Mouse (Mus musculus) hematopoietic stem cell, adult 5-6 weeks (primary cell): ENCODE data around the gene Lims1. TPM values are rescaled to one million over a fixed set of nuclear protein-coding genes. Genes with fewer than 3 reads are reported as not detected.
A peak's percentile ranks its signal among the peaks of the same experiment; 100 is the strongest.

Source experiments
- ATAC-seq, 2 experiments: fragments of 125-278 bp in 1 of 2; replicated peaks in 1 of 2; 2 replicates each; pipeline ENCODE4 v1.8.0; 2016 to 2017; ENCODE audit warnings: inconsistent platforms in 2 of 2, mild to moderate bottlenecking in 2 of 2, moderate number of reproducible peaks in 2 of 2, low read depth in 1 of 2, moderate TSS enrichment in 1 of 2; ENCODE audit not compliant: low FRiP score in 2 of 2, poor library complexity in 2 of 2, severe bottlenecking in 2 of 2, insufficient read depth in 1 of 2, low TSS enrichment in 1 of 2
- total RNA-seq: library from RNA; stranded (forward); fragments of 172-1452, 232-1000 nt; gene quantifications from 2 replicates; pipeline ENCODE4 v1.2.3, GENCODE M21; 2017

Gene Lims1
- total RNA-seq, 1 experiment from 2014 or later: 77.5 TPM

- peak; percentile 85 to 89 for ATAC-seq
Measured at GRCm38 (mm10) chr10:58371279-58371842, 48.1 kb downstream of the Lims1 start.

- no peak for ATAC-seq
Measured at GRCm38 (mm10) chr10:58372430-58373030, 49.3 kb downstream of the Lims1 start.

DNA sequence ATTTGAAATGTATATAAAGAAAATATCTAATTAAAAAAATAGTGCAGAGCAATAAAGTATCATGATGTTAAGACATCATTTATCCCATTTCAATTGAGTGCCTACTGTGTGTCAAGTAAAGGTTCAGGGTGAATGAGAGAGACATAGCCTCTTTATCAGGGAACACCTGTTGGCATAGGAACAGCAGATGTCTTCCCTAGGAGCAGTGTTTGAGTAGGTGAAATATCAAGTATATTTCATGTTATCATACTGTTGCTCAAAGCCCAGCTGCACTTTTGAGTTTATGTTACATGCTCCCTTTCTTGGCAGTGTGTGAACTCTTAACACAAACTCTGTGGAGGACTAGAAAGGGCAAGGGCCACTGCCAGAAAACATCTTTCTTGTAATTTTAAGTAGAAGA, 50.6 kb downstream of the Lims1 start:
- no peak for ATAC-seq

GRCm38 (mm10) chr10:58377592-58378197, 54.4 kb downstream of the Lims1 start:
- peak; percentile 66 to 84; a peak in 3 of 4 replicates for ATAC-seq

DNA sequence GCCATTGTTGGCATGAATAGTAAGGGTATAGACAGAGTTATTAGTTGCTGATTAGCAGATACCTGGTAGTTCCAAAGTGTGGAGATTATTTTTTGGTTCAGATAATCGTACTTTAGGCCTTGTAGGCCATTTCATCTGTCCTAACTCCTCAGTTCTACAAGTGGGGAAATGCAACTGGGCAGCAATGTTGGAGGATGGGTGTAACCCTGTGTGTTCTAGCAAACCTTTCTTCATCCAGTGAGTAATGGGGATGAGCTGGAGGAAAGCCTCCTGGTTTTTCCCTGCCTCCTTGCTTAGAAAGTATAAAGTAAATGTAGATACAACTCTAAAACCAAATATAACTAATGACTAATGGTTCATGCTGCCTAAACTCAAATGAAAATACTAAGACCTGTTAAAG, 55.1 kb downstream of the Lims1 start:
- ATAC-seq: no peak

DNA sequence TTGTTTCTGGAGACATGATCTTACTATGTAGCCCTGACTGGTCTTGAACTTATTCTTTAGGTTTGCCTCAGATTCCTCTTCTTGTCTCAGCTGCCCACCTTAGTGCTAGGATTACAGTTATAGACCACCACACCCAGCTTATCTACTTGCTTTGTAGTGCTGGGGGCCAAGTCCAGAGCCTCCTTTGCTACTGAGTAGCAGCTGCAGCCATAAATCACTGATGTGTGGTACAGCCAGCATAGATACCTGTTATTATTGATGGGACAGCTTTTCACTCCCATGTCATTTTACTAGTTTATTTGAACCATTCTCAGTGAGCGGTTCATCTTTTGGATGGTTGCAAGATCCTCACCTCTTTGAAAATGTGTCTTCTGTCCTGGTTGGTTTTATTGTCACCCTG, 56.4 kb downstream of the Lims1 start:
- no peak for ATAC-seq

- ATAC-seq: peak; percentile 2 to 14; a peak in 2 of 4 replicates
Measured at GRCm38 (mm10) chr10:58381904-58382303, 58.6 kb downstream of the Lims1 start.

- ATAC-seq: no peak
Measured at GRCm38 (mm10) chr10:58382621-58383101, 59.4 kb downstream of the Lims1 start.

DNA sequence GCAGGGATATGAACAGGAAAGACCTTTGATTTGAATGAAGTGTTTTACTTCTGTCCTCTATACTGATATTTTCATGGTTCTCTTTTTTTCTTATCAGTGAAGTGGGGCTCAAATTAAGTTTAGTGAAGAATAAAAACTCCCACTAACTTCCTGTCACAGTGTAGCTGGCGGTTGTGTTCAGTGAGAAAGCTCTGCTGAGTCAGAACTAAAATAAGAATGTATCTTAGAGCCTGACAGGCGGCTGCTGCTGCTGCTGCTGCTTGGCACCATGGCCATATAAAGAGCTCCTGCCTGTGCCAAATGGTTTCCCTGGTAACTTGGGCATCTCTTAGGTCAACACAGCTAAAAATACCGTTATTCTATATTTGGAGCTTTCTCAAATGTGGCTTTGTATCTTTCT, 60.0 kb downstream of the Lims1 start:
- ATAC-seq: peak; percentile 95

DNA sequence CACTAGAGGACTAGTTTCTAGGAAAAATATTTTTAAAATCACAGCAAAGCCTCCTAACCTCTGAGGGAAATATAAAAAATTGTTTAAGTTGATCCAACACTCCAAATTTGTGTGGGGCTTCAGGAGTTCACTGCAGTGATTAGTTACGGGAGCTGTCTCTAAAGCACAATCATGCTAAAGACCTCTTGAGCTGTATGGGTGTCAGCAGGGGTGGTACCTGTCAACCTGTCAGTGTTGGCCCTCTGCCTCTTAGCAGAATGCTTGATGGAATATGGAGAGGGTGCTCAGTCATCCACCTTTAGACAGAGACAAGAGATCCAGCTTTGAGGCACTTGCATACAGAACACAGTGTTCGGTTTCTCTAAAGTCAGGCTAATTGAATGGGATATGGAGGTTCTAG, 60.5 kb downstream of the Lims1 start:
- no peak for ATAC-seq

DNA sequence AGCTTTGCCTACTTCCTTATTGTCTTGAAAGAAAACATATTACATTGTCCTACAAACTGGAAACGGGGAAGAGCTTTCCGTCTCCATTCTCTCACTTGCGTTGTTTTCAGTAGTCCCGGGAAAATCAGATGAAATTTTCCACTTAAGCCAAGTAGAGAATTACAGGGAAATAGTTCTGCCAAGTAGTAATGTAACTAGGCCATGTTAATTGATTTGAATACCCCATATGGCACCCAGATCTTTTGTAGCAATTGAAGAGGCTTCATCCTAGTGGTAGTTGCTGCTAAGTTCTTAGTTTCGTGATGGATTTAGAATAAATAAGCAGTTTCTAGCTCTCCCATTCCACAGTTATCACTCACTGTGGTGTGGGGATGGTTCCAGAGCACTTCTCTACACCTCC, 62.4 kb downstream of the Lims1 start:
- no peak for ATAC-seq

DNA sequence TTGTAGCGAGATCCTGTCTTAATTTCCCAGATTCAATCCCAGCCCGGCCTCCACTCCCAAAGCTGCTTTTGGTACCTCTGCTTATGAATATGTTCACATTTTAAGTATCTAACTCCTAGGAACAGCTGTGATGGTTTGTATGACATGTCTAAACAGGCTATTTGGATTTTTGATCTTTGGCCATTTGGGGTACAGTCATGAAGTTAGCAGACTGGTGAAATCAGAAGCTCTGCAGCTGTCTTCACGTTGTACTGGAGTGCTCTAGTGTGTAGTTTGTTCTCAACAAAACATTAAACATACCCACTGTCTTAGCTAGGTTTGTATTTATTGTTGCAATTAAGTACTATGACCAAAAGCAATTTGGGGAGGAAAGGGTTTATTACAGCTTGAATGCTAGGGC, 63.7 kb downstream of the Lims1 start:
- no peak for ATAC-seq

GRCm38 (mm10) chr10:58388648-58389047, 65.4 kb downstream of the Lims1 start:
- no peak for ATAC-seq

GRCm38 (mm10) chr10:58389151-58389550, 65.9 kb downstream of the Lims1 start:
- no peak for ATAC-seq

GRCm38 (mm10) chr10:58392435-58392834, 69.2 kb downstream of the Lims1 start:
- ATAC-seq: no peak

DNA sequence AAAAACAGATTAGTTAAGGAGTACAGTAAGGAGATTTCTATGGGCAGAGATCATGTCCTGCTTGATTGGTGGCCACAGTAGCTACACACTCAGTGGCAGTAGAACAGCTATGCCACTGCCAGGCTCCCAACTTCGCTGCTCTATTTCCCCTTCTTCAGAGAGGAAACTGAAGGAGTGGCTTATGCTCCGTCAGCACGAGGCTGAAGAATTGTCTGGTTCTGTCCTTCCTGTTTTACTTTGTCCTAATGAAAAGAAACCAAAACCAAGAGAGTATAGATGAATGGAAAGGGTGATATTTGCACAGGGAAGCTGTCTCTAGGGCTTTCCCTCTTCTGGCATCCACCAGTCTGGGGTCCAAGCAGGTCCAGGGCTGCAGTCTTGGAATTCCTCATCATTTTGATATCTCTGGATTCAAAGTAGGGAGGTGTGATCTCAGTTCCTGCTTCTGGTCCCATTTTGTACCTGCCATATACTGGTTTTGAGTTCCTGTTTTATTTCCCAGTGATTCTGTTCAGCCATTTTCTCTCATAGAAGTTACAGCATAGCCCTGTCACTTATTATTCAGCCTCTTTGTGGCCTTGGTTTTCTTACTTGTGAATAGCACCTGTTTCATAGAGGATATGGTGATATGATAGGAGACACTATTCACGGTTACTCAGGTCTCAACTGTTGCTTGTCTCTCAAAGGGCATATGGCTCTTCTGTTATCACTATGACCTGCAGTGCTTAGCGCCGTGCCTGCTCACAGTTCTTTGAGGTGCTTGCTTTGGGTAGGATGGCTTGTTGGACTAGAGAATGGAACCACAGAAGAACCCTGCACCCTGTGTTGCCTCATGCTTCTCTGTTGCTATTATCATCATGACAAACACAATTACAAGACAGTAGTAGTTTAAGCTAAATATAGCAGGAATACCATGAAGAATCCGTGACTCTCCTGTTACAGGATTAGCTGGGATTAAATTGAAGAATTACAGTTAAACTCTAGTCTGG, 70.1 kb downstream of the Lims1 start:
- ATAC-seq: peak; percentile 98 to 99

- ATAC-seq: no peak
Measured at GRCm38 (mm10) chr10:58394170-58394569, 70.9 kb downstream of the Lims1 start.

- ATAC-seq: no peak
Measured at GRCm38 (mm10) chr10:58395315-58395714, 72.0 kb downstream of the Lims1 start.
